Mouse (Mus musculus) heart, postnatal 0 days (tissue): ENCODE measurements around the gene Cd72. TPM values are rescaled to one million over a fixed set of nuclear protein-coding genes. Genes with fewer than 3 reads are reported as not detected.

Source experiments
- ATAC-seq: fragments of 200-750 bp; cut with Nextera tagmentation; 2 replicates; pipeline ENCODE4 v1.8.0; 2017; ENCODE audit warnings: low read depth, moderate number of reproducible peaks, moderate library complexity; ENCODE audit not compliant: insufficient read depth
- DNase-seq: peaks from one replicate; pipeline ENCODE4 v3.0.0-alpha.2; 2016; ENCODE audit warnings: low spot score
- H3K27ac ChIP-seq: fragments of 300-500 bp; sonication (generic); 2 replicates; pipeline ENCODE4 v1.5.1; 2014; ENCODE audit warnings: low read depth, mild to moderate bottlenecking
- H3K27me3 ChIP-seq: fragments of 300-500 bp; sonication (generic); 2 replicates; pipeline ENCODE4 v1.6.1; 2014; ENCODE audit warnings: low read length, mixed read lengths; ENCODE audit not compliant: control insufficient read depth, insufficient read depth
- H3K36me3 ChIP-seq: fragments of 300-500 bp; sonication (generic); replicated peaks from 2 replicates; pipeline ENCODE4 v1.6.1; 2014; ENCODE audit warnings: low read length, mixed read lengths; ENCODE audit not compliant: control insufficient read depth, insufficient read depth
- H3K4me1 ChIP-seq: fragments of 300-500 bp; sonication (generic); 2 replicates; pipeline ENCODE4 v1.6.1; 2014; ENCODE audit warnings: antibody characterized with exemption; ENCODE audit not compliant: control insufficient read depth, insufficient read depth
- H3K4me2 ChIP-seq: fragments of 300-500 bp; sonication (generic); 2 replicates; pipeline ENCODE4 v1.6.1; 2014; ENCODE audit warnings: low read depth, mild to moderate bottlenecking, low read length, moderate library complexity
- H3K4me3 ChIP-seq: fragments of 300-500 bp; sonication (generic); 2 replicates; pipeline ENCODE4 v1.5.1; 2014; ENCODE audit warnings: low read depth, low read length
- H3K9ac ChIP-seq: fragments of 300-500 bp; sonication (generic); replicated peaks from 2 replicates; pipeline ENCODE4 v1.6.1; 2014; ENCODE audit warnings: low read depth, low read length, mixed read lengths
- H3K9me3 ChIP-seq: fragments of 300-500 bp; sonication (generic); replicated peaks from 2 replicates; pipeline ENCODE4 v1.6.1; 2016; ENCODE audit warnings: low read length; ENCODE audit not compliant: control insufficient read depth
- CTCF ChIP-seq: IDR thresholded peaks from 2 replicates; pipeline ENCODE4 v1.5.1; 2016; ENCODE audit warnings: antibody characterized with exemption, control low read depth, low read depth
- EP300 ChIP-seq: IDR thresholded peaks from 2 replicates; pipeline ENCODE4 v1.6.1; 2016; ENCODE audit warnings: antibody characterized with exemption, low read depth
- WGBS: fragments of 180-500 bp; shearing (Covaris S2); extraction: QIAGEN DNeasy Blood & Tissue Kit; methylation state at CpG from one replicate; pipeline ENCODE4 v1.1.7; 2014; 5-methylcytosine and 5-hydroxymethylcytosine counted together
- polyA plus RNA-seq: library from polyadenylated mRNA; unstranded; fragments of >200 nt; fragmentation: Nextera tagmentation; extraction: Ambion mirVana; gene quantifications from 2 replicates; pipeline ENCODE4 v1.2.1, GENCODE M21; 2015
- total RNA-seq: library from RNA; depleted of rRNA; stranded (reverse); fragments of >200 nt; gene quantifications from 2 replicates; pipeline ENCODE4 v1.2.3, GENCODE M21; 2014; ENCODE audit warnings: low replicate concordance

The Cd72 gene
- total and polyA plus RNA-seq, 2 experiments from 2014 or later = 0.08 to 3.4 TPM

GRCm38 (mm10) chr4:43497946-43498345 lies 43.5 kb upstream of the Cd72 start:
- no peaks in the 10 kb centered on the region for H3K27me3 ChIP-seq
- TF ChIP-seq EP300 (no peak), CTCF (no peak)
- H3K4me1 ChIP-seq = peaks cover 32% of the 10 kb centered on the region
- peaks cover 15% of the 10 kb centered on the region for H3K36me3 ChIP-seq
- no peaks in the 10 kb centered on the region for H3K9me3 ChIP-seq
- WGBS = 47% methylated on average over 4 of the region's 4 CpGs
- H3K27ac ChIP-seq = no peak overlapping the region
- ATAC-seq (no peak), DNase-seq (peak; percentile 4)
- H3K9ac ChIP-seq = 0 out of 2 replicates have a peak overlapping the region, but pooled peaks have one; percentile 7
- peak overlapping the region; percentile 72 for H3K4me2 ChIP-seq
- peak overlapping the region; percentile 57 for H3K4me3 ChIP-seq

GRCm38 (mm10) chr4:43497405-43497804 lies 43.0 kb upstream of the Cd72 start:
- Histone ChIP-seq H3K27me3 (no peaks in the 10 kb centered on the region), H3K9ac (0 out of 2 replicates have a peak overlapping the region, but pooled peaks have one; percentile 7), H3K27ac (no peak overlapping the region), H3K4me2 (no peak overlapping the region), H3K4me3 (no peak overlapping the region), H3K36me3 (peaks cover 15% of the 10 kb centered on the region), H3K9me3 (no peaks in the 10 kb centered on the region), H3K4me1 (peaks cover 32% of the 10 kb centered on the region)
- DNase-seq (peak; percentile 4), ATAC-seq (no peak)
- 79% methylated on average over 8 of the region's 8 CpGs for WGBS
- TF ChIP-seq EP300 (no peak), CTCF (no peak)

- WGBS = 41% methylated on average over 6 of the region's 6 CpGs
- H3K9me3 ChIP-seq = no peaks in the 10 kb centered on the region
- no peak overlapping the region for H3K9ac ChIP-seq
- H3K36me3 ChIP-seq = peaks cover 15% of the 10 kb centered on the region
- no peak overlapping the region for H3K27ac ChIP-seq
- H3K4me2 ChIP-seq = no peak overlapping the region
- TF ChIP-seq EP300 (no peak), CTCF (no peak)
- peaks cover 32% of the 10 kb centered on the region for H3K4me1 ChIP-seq
- no peaks in the 10 kb centered on the region for H3K27me3 ChIP-seq
- H3K4me3 ChIP-seq = no peak overlapping the region
- DNase-seq (peak; percentile 5), ATAC-seq (no peak)
Measured at GRCm38 (mm10) chr4:43496587-43496986, 42.2 kb upstream of the Cd72 start.

DNA sequence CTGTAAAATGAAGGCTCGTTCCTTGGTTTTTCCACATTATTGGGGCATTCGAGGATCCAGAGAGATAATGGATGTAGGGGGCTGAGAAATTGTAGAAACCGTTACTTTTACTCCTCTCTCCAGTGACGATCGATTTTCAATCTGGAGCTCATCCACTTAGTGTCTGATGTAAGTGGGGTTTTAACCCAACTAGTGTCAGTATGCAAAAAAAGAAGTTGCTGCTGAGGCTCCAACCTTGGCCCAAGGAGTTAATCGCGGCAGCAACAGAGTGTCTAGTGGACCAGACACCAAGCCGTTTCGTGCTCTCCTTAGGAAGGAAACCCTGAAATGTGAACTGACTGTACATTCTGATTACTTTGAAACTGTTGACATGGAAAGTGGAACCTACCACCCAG lies 39.4 kb upstream of the Cd72 start:
- no peaks in the 10 kb centered on the region for H3K9me3 ChIP-seq
- peak overlapping the region; percentile 92 for H3K27ac ChIP-seq
- DNase-seq (peak; percentile 7), ATAC-seq (no peak)
- under 1% methylated on average over 9 of the region's 9 CpGs for WGBS
- TF ChIP-seq CTCF (no peak), EP300 (no peak)
- peaks cover 15% of the 10 kb centered on the region for H3K36me3 ChIP-seq
- H3K4me2 ChIP-seq = peak overlapping the region; percentile 82
- H3K4me3 ChIP-seq = peak overlapping the region; percentile 91
- H3K27me3 ChIP-seq = no peaks in the 10 kb centered on the region
- H3K9ac ChIP-seq = peak overlapping the region; percentile 90
- peaks cover 26% of the 10 kb centered on the region for H3K4me1 ChIP-seq

DNA sequence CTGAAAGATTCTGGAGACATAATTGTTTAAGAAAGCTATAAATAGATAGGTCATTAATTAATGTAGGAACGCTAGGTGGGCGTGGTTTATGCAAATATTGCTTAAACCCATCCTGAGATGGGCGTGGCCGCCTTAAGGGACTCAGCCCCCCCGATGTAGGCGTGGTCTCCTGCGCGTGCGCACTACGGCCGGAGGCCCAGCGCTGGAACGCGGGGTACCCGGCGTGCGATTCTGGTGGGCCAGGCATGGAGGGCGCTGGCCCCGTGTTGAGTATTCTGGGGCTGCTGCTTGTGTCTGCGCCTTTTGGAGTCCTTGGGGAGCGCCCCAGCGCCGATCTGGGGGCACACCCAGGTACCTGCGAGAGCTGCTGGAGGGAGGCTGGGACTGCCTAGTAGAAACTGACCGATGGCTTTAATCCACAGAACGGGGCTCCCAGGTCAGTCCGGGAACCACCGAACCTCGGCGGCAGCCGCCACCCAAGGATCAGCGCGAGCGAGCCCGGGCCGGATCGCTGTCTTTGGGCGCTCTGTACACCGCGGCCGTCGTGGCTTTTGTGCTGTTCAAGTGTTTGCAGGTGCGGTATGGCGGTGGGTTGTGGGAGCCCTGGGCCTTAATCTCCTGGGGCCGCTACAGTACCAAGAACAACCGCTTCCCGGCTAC lies 38.9 kb upstream of the Cd72 start:
- H3K27ac ChIP-seq = peak overlapping the region; percentile 92
- peak overlapping the region; percentile 82 for H3K4me2 ChIP-seq
- no peaks in the 10 kb centered on the region for H3K9me3 ChIP-seq
- H3K4me1 ChIP-seq = peaks cover 21% of the 10 kb centered on the region
- DNase-seq (peak; percentile 93), ATAC-seq (peak; percentile 89)
- no peaks in the 10 kb centered on the region for H3K27me3 ChIP-seq
- H3K4me3 ChIP-seq = peak overlapping the region; percentile 91
- no peak for TF ChIP-seq EP300
- no peak for TF ChIP-seq CTCF
- WGBS = under 1% methylated on average over 47 of the region's 47 CpGs
- peak overlapping the region; percentile 90 for H3K9ac ChIP-seq
- H3K36me3 ChIP-seq = peaks cover 15% of the 10 kb centered on the region

GRCm38 (mm10) chr4:43492821-43493185 lies 38.4 kb upstream of the Cd72 start, which contains the start of gene Ccdc107:
Gene Ccdc107, plus strand, starts transcription at chr4:43492900.
- H3K27ac ChIP-seq = peak within 1 kb of the TSS; percentile 92
- no peaks in the 10 kb centered on the region for H3K9me3 ChIP-seq
- peaks cover 15% of the 10 kb centered on the region for H3K36me3 ChIP-seq
- peak; percentile 98 for ATAC-seq
- DNase-seq = peak; percentile 98
- peak within 1 kb of the TSS; percentile 82 for H3K4me2 ChIP-seq
- TF ChIP-seq CTCF (no peak), EP300 (peak; percentile 86)
- under 1% methylated on average over 25 of the region's 25 CpGs for WGBS
- peaks cover 16% of the 10 kb centered on the region for H3K4me1 ChIP-seq
- H3K4me3 ChIP-seq = peak within 1 kb of the TSS; percentile 91
- peak within 1 kb of the TSS; percentile 90 for H3K9ac ChIP-seq
- H3K27me3 ChIP-seq = no peaks in the 10 kb centered on the region
